Mouse (Mus musculus): ENCODE measurements around the gene Prss40. TPM values are rescaled to one million over a fixed set of nuclear protein-coding genes. Genes with fewer than 3 reads are reported as not detected.

The Prss40 gene
- polyA plus RNA-seq, 1 experiment = not detected

GRCm38 (mm10) chr1:34569876-34570275 is 9.1 kb upstream of the Prss40 start:
- Histone ChIP-seq H3K27ac (ENCODE audit: control insufficient read depth, insufficient read depth, low read length) (no peak overlapping the region), H3K27me3 (ENCODE audit: control insufficient read depth, insufficient read depth, low read length) (no peaks in the 10 kb centered on the region), H3K4me1 (replicated peaks; ENCODE audit: control insufficient read depth, insufficient read depth, low read length) (no peaks in the 10 kb centered on the region), H3K36me3 (ENCODE audit: control insufficient read depth, insufficient read depth, low read length) (no peaks in the 10 kb centered on the region), H3K4me3 (ENCODE audit: control insufficient read depth, insufficient read depth, low read length) (no peak overlapping the region)
- TF ChIP-seq POLR2A (IDR thresholded peaks at IDR 0.05; ENCODE audit: control insufficient read depth, extremely low read depth, insufficient read depth, low read length, poor library complexity) (no peak), CTCF (IDR thresholded peaks at IDR 0.05; ENCODE audit: borderline replicate concordance, control insufficient read depth, extremely low read depth, insufficient read depth, low read length, poor library complexity) (no peak)
- 92% methylated on average over 2 of the region's 2 CpGs for WGBS
- no peak for DNase-seq

DNA sequence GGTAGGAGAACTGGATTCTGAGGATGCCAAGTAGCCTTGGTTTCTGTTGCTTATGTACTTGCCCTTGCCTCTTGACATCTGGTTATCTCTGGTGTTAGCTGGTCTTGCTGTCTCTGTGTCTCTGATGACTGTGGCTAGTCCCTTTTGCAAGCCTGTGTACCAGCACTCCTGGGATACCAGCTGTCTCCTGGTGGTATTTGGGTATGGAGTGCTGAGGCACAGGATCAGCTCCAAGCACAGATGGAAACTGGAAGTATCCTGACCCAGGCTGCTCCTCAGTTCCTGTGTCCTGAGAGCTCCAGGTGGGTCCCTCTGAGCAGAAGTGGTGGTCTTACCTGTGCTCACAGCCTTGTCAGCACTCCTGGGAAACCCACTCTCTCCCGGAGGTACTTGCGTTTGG is 7.4 kb upstream of the Prss40 start:
- no peak overlapping the region for H3K4me3 ChIP-seq (ENCODE audit: control insufficient read depth, insufficient read depth, low read length)
- TF ChIP-seq POLR2A (IDR thresholded peaks at IDR 0.05; ENCODE audit: control insufficient read depth, extremely low read depth, insufficient read depth, low read length, poor library complexity) = no peak
- TF ChIP-seq CTCF (IDR thresholded peaks at IDR 0.05; ENCODE audit: borderline replicate concordance, control insufficient read depth, extremely low read depth, insufficient read depth, low read length, poor library complexity) = no peak
- DNase-seq = no peak
- no peaks in the 10 kb centered on the region for H3K27me3 ChIP-seq (ENCODE audit: control insufficient read depth, insufficient read depth, low read length)
- H3K27ac ChIP-seq (ENCODE audit: control insufficient read depth, insufficient read depth, low read length) = no peak overlapping the region
- 97% methylated on average over 2 of the region's 2 CpGs for WGBS
- no peaks in the 10 kb centered on the region for H3K36me3 ChIP-seq (ENCODE audit: control insufficient read depth, insufficient read depth, low read length)
- H3K4me1 ChIP-seq (replicated peaks; ENCODE audit: control insufficient read depth, insufficient read depth, low read length) = no peaks in the 10 kb centered on the region

GRCm38 (mm10) chr1:34564383-34565045 is 3.8 kb upstream of the Prss40 start:
- no peak for DNase-seq
- WGBS = 44% methylated on average over 8 of the region's 8 CpGs
- Histone ChIP-seq H3K27me3 (ENCODE audit: control insufficient read depth, insufficient read depth, low read length) (no peaks in the 10 kb centered on the region), H3K27ac (ENCODE audit: control insufficient read depth, insufficient read depth, low read length) (no peak overlapping the region), H3K4me3 (ENCODE audit: control insufficient read depth, insufficient read depth, low read length) (no peak overlapping the region), H3K4me1 (replicated peaks; ENCODE audit: control insufficient read depth, insufficient read depth, low read length) (no peaks in the 10 kb centered on the region), H3K36me3 (ENCODE audit: control insufficient read depth, insufficient read depth, low read length) (no peaks in the 10 kb centered on the region)
- TF ChIP-seq CTCF (IDR thresholded peaks at IDR 0.05; ENCODE audit: borderline replicate concordance, control insufficient read depth, extremely low read depth, insufficient read depth, low read length, poor library complexity) = no peak
- no peak for TF ChIP-seq POLR2A (IDR thresholded peaks at IDR 0.05; ENCODE audit: control insufficient read depth, extremely low read depth, insufficient read depth, low read length, poor library complexity)

GRCm38 (mm10) chr1:34554275-34554674 is 6.5 kb downstream of the Prss40 start:
- TF ChIP-seq POLR2A (IDR thresholded peaks at IDR 0.05; ENCODE audit: control insufficient read depth, extremely low read depth, insufficient read depth, low read length, poor library complexity) = no peak
- TF ChIP-seq CTCF (IDR thresholded peaks at IDR 0.05; ENCODE audit: borderline replicate concordance, control insufficient read depth, extremely low read depth, insufficient read depth, low read length, poor library complexity) = no peak
- Histone ChIP-seq H3K4me1 (replicated peaks; ENCODE audit: control insufficient read depth, insufficient read depth, low read length) (no peaks in the 10 kb centered on the region; the same call in 1 of the 2 replicates), H3K27ac (ENCODE audit: control insufficient read depth, insufficient read depth, low read length) (no peak overlapping the region), H3K27me3 (ENCODE audit: control insufficient read depth, insufficient read depth, low read length) (no peaks in the 10 kb centered on the region), H3K36me3 (ENCODE audit: control insufficient read depth, insufficient read depth, low read length) (no peaks in the 10 kb centered on the region), H3K4me3 (ENCODE audit: control insufficient read depth, insufficient read depth, low read length) (no peak overlapping the region)
- DNase-seq = no peak
- WGBS = 40% methylated on average over 7 of the region's 7 CpGs

DNA sequence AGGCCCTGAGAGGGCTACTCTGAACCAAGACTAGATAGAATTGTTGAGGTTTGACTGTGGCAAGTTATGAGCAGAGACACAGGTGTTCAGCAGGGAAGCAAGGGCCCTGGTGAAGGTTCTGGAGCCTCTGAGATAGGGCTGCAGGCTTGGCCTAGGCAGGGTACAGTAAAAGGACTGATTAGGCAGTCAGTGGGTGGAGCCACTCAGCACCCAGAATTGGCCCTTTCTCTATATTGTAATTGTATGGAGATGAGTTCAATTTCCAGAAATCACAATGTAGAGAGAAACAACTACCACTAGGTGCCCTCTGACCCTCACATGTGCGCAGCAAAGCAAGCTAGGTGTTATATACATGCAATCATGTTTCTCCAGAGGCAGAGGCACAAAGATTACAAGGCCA is 7.1 kb downstream of the Prss40 start:
- no peak for TF ChIP-seq POLR2A (IDR thresholded peaks at IDR 0.05; ENCODE audit: control insufficient read depth, extremely low read depth, insufficient read depth, low read length, poor library complexity)
- TF ChIP-seq CTCF (IDR thresholded peaks at IDR 0.05; ENCODE audit: borderline replicate concordance, control insufficient read depth, extremely low read depth, insufficient read depth, low read length, poor library complexity) = no peak
- Histone ChIP-seq H3K36me3 (ENCODE audit: control insufficient read depth, insufficient read depth, low read length) (no peaks in the 10 kb centered on the region), H3K27ac (ENCODE audit: control insufficient read depth, insufficient read depth, low read length) (no peak overlapping the region), H3K4me3 (ENCODE audit: control insufficient read depth, insufficient read depth, low read length) (no peak overlapping the region), H3K27me3 (ENCODE audit: control insufficient read depth, insufficient read depth, low read length) (no peaks in the 10 kb centered on the region), H3K4me1 (replicated peaks; ENCODE audit: control insufficient read depth, insufficient read depth, low read length) (no peaks in the 10 kb centered on the region; the same call in 1 of the 2 replicates)
- WGBS = 85% methylated on average over 1 of the region's 1 CpGs
- no peak for DNase-seq

DNA sequence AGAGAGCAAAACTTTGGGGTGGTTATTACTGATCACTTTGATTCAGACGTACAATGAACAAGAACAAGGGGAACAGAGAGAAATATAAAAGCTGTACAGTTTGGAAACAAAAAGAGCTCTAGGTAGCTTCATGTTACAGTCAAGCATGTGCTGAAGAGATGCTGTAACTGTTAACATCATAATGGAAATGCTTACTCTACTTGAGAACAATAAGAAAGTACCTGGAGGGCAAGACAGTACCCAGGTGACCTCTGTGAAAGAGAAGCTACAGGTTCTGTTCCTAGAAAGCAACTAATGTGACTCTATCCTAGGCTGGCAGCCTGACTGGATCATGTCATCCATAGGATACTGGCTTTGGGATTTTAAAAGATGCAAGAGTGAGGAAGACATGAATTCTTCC is 13.7 kb downstream of the Prss40 start:
- no peak for DNase-seq
- no peaks in the 10 kb centered on the region for H3K4me1 ChIP-seq (replicated peaks; ENCODE audit: control insufficient read depth, insufficient read depth, low read length)
- no peak overlapping the region for H3K4me3 ChIP-seq (ENCODE audit: control insufficient read depth, insufficient read depth, low read length)
- TF ChIP-seq POLR2A (IDR thresholded peaks at IDR 0.05; ENCODE audit: control insufficient read depth, extremely low read depth, insufficient read depth, low read length, poor library complexity) = no peak
- TF ChIP-seq CTCF (IDR thresholded peaks at IDR 0.05; ENCODE audit: borderline replicate concordance, control insufficient read depth, extremely low read depth, insufficient read depth, low read length, poor library complexity) = no peak
- H3K36me3 ChIP-seq (ENCODE audit: control insufficient read depth, insufficient read depth, low read length) = no peaks in the 10 kb centered on the region
- H3K27me3 ChIP-seq (ENCODE audit: control insufficient read depth, insufficient read depth, low read length) = no peaks in the 10 kb centered on the region
- 78% methylated on average over 1 of the region's 1 CpGs for WGBS
- H3K27ac ChIP-seq (ENCODE audit: control insufficient read depth, insufficient read depth, low read length) = no peak overlapping the region
